Mouse (Mus musculus): ENCODE results near the gene Zfp867. TPM values are rescaled to one million over a fixed set of nuclear protein-coding genes. Genes with fewer than 3 reads are reported as not detected.
A peak's percentile ranks its signal among the peaks of the same experiment; 100 is the strongest.

The Zfp867 gene
- polyA plus RNA-seq, 1 experiment: 0.25 TPM

GRCm38 (mm10) chr11:59497747-59498146 is 25.5 kb upstream of the Zfp867 start:
- TF ChIP-seq CTCF (IDR thresholded peaks at IDR 0.05; ENCODE audit: extremely low read depth, insufficient read depth, insufficient read length, insufficient replicate concordance): no peak
- TF ChIP-seq POLR2A (IDR thresholded peaks at IDR 0.05; ENCODE audit: low read depth, low read length): no peak
- WGBS: 91% methylated on average over 7 of the region's 7 CpGs
- Histone ChIP-seq H3K27me3 (ENCODE audit: control insufficient read depth, insufficient read depth, low read length) (no peaks in the 10 kb centered on the region), H3K4me3 (ENCODE audit: extremely low read depth, insufficient read depth, insufficient read length) (no peak overlapping the region), H3K27ac (ENCODE audit: insufficient read depth, low read length) (no peak overlapping the region), H3K36me3 (ENCODE audit: control insufficient read depth, insufficient read depth, low read length) (peaks cover 29% of the 10 kb centered on the region), H3K4me1 (ENCODE audit: control insufficient read depth, insufficient read depth, insufficient read length) (no peaks in the 10 kb centered on the region)
- no peak for DNase-seq (ENCODE audit: low read depth in 1 of 2, low spot score in 2 of 2)

- Histone ChIP-seq H3K27me3 (ENCODE audit: control insufficient read depth, insufficient read depth, low read length) (no peaks in the 10 kb centered on the region), H3K27ac (ENCODE audit: insufficient read depth, low read length) (no peak overlapping the region), H3K4me1 (ENCODE audit: control insufficient read depth, insufficient read depth, insufficient read length) (no peaks in the 10 kb centered on the region), H3K36me3 (ENCODE audit: control insufficient read depth, insufficient read depth, low read length) (peaks cover 35% of the 10 kb centered on the region), H3K4me3 (ENCODE audit: extremely low read depth, insufficient read depth, insufficient read length) (no peak overlapping the region)
- no peak for DNase-seq (ENCODE audit: low read depth in 1 of 2, low spot score in 2 of 2)
- WGBS: 54% methylated on average over 6 of the region's 6 CpGs
- TF ChIP-seq POLR2A (IDR thresholded peaks at IDR 0.05; ENCODE audit: low read depth, low read length) (no peak), CTCF (IDR thresholded peaks at IDR 0.05; ENCODE audit: extremely low read depth, insufficient read depth, insufficient read length, insufficient replicate concordance) (no peak)
These were observed 24.5 kb upstream of the Zfp867 start for GRCm38 (mm10) chr11:59496672-59497310.

- Histone ChIP-seq H3K4me3 (ENCODE audit: extremely low read depth, insufficient read depth, insufficient read length) (no peak overlapping the region), H3K27me3 (ENCODE audit: control insufficient read depth, insufficient read depth, low read length) (no peaks in the 10 kb centered on the region), H3K36me3 (ENCODE audit: control insufficient read depth, insufficient read depth, low read length) (peaks cover 16% of the 10 kb centered on the region), H3K4me1 (ENCODE audit: control insufficient read depth, insufficient read depth, insufficient read length) (no peaks in the 10 kb centered on the region), H3K27ac (ENCODE audit: insufficient read depth, low read length) (no peak overlapping the region)
- TF ChIP-seq POLR2A (IDR thresholded peaks at IDR 0.05; ENCODE audit: low read depth, low read length): no peak
- TF ChIP-seq CTCF (IDR thresholded peaks at IDR 0.05; ENCODE audit: extremely low read depth, insufficient read depth, insufficient read length, insufficient replicate concordance): no peak
- WGBS: 89% methylated on average over 8 of the region's 8 CpGs
- no peak for DNase-seq (ENCODE audit: low read depth in 1 of 2, low spot score in 2 of 2)
These were observed 13.9 kb upstream of the Zfp867 start for GRCm38 (mm10) chr11:59486222-59486621.

DNA sequence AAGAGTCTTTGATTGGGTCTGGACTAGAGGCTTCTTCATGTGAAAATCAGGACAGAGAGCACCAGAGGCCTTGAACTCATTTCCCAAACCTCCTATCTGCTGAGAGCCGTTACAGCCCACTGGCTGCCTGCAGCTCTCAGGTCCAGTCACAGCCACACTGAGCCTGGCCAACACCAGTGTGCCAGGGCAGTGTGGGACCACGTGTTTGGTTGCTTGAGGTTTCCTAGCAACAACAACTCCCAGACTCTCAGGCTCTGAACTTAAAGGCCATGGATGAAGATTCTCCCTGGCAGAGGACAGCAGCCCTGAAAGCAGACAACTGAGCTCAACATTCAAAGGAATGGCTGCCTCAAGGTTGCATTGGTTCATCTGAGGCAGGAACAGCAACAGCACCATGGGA is 13.4 kb upstream of the Zfp867 start:
- no peaks in the 10 kb centered on the region for H3K27me3 ChIP-seq (ENCODE audit: control insufficient read depth, insufficient read depth, low read length)
- peaks cover 14% of the 10 kb centered on the region for H3K36me3 ChIP-seq (ENCODE audit: control insufficient read depth, insufficient read depth, low read length)
- TF ChIP-seq CTCF (IDR thresholded peaks at IDR 0.05; ENCODE audit: extremely low read depth, insufficient read depth, insufficient read length, insufficient replicate concordance) (no peak), POLR2A (IDR thresholded peaks at IDR 0.05; ENCODE audit: low read depth, low read length) (no peak)
- H3K4me3 ChIP-seq (ENCODE audit: extremely low read depth, insufficient read depth, insufficient read length): no peak overlapping the region
- H3K4me1 ChIP-seq (ENCODE audit: control insufficient read depth, insufficient read depth, insufficient read length): no peaks in the 10 kb centered on the region
- WGBS: 73% methylated on average over 2 of the region's 2 CpGs
- H3K27ac ChIP-seq (ENCODE audit: insufficient read depth, low read length): no peak overlapping the region
- DNase-seq (ENCODE audit: low read depth in 1 of 2, low spot score in 2 of 2): no peak

DNA sequence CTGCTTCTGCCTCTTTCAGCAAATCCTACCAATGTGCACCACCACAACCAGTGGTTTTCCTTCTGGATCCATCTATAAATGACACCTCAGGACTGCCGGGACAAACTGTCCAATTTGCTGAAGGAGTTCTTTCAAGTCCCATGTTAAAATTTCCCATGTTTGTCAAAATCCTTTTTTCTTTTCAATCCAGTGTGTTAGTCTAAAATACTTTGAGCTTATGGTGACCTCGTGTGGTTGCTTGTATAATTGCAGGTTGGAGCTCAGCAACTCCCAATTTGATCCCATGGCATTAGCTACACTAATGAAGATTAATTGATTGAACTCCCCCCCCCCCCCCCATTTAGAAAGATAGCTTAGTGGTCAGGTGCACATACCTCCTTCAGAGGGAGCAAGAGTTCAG is 10.9 kb upstream of the Zfp867 start:
- Histone ChIP-seq H3K27me3 (ENCODE audit: control insufficient read depth, insufficient read depth, low read length) (no peaks in the 10 kb centered on the region), H3K36me3 (ENCODE audit: control insufficient read depth, insufficient read depth, low read length) (peaks cover 12% of the 10 kb centered on the region), H3K27ac (ENCODE audit: insufficient read depth, low read length) (no peak overlapping the region), H3K4me3 (ENCODE audit: extremely low read depth, insufficient read depth, insufficient read length) (no peak overlapping the region), H3K4me1 (ENCODE audit: control insufficient read depth, insufficient read depth, insufficient read length) (no peaks in the 10 kb centered on the region)
- TF ChIP-seq POLR2A (IDR thresholded peaks at IDR 0.05; ENCODE audit: low read depth, low read length) (no peak), CTCF (IDR thresholded peaks at IDR 0.05; ENCODE audit: extremely low read depth, insufficient read depth, insufficient read length, insufficient replicate concordance) (no peak)
- DNase-seq (ENCODE audit: low read depth in 1 of 2, low spot score in 2 of 2): peak in 1 of 2 experiments; percentile 26
- 8% methylated on average over 2 of the region's 2 CpGs for WGBS

DNA sequence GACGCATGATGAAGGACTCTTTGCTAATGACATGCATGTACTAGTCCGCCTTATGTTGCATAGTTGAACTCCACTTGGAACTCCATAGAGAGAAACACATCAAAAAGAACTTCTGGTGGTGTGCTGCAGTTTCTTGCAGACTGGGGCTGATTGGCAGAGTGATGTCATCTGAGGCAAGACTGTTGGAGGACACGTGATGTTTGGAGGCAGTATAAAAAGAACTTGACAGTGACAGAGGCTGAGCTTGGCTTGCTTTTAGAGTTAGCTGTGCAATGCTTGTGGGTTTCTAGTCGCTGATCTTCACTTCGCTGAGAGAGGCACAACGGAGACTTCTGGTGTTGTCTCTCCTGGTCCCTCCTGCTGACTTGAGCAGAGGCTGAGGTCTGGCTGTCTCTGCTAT is 5.0 kb upstream of the Zfp867 start:
- Histone ChIP-seq H3K4me1 (ENCODE audit: control insufficient read depth, insufficient read depth, insufficient read length) (no peaks in the 10 kb centered on the region), H3K27ac (ENCODE audit: insufficient read depth, low read length) (no peak overlapping the region), H3K4me3 (ENCODE audit: extremely low read depth, insufficient read depth, insufficient read length) (no peak overlapping the region), H3K36me3 (ENCODE audit: control insufficient read depth, insufficient read depth, low read length) (no peaks in the 10 kb centered on the region), H3K27me3 (ENCODE audit: control insufficient read depth, insufficient read depth, low read length) (no peaks in the 10 kb centered on the region)
- no peak for TF ChIP-seq POLR2A (IDR thresholded peaks at IDR 0.05; ENCODE audit: low read depth, low read length)
- no peak for TF ChIP-seq CTCF (IDR thresholded peaks at IDR 0.05; ENCODE audit: extremely low read depth, insufficient read depth, insufficient read length, insufficient replicate concordance)
- 71% methylated on average over 6 of the region's 6 CpGs for WGBS
- DNase-seq (ENCODE audit: low read depth in 1 of 2, low spot score in 2 of 2): no peak

Measured in spleen, adult 2 months (tissue).